ENCODE assay signal across 12 mouse cellular contexts in the genomic region with DNA sequence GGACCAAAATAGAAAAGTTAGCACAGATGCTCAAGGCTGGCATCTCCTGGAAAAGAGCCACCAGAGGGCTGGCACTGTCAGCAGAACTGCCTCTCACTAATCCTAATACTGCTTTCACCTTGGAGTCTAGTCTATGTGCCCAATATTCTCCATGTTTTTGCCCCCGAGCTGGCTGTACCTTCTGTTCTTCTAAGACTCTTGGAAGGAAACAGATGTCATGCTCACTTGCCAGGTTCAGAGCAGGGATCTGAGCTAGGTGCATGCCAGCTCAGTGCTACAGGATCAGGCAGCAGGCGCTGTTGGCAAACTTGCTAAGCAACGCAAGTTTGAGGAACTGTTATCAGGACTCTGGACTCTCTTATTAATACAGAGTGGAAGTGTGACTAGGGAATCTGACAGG.
DNase-seq lines count a peak whose midpoint lies in the region; ATAC-seq and TF ChIP-seq lines count a peak whose summit lies in the region.
"Had no signal": no experiment of that assay in that cellular context is flagged by ENCODE, and none has a peak within 500 bp of the region (broad histone marks: within the 10 kb centered on the region; RNA-seq: fewer than 3 reads in every experiment).

No protein-coding gene starts in this region.

- H3K4me1 ChIP-seq in kidney, embryonic 15.5 days = no peaks in the 10 kb centered on the region
- H3K4me1 ChIP-seq: heart, embryonic 12.5 days; limb, embryonic 13.5 days had no signal

- no peak overlapping the region for H3K27ac ChIP-seq in kidney, embryonic 15.5 days
- H3K27ac ChIP-seq: limb, embryonic 13.5 days had no signal

- H3K27me3 ChIP-seq in kidney, embryonic 15.5 days = no peaks in the 10 kb centered on the region
- H3K27me3 ChIP-seq: heart, embryonic 12.5 days; limb, embryonic 13.5 days had no signal

- ATAC-seq in cerebellum, adult (ENCODE audit: insufficient number of reproducible peaks, low FRiP score, low TSS enrichment) = peak; percentile 91
- peak; percentile 78 for ATAC-seq in frontal cortex, adult (ENCODE audit: low TSS enrichment)
- no peak for ATAC-seq in kidney, embryonic 15.5 days (replicated peaks; ENCODE audit: low FRiP score)
- ATAC-seq: intestine, postnatal 0 days had no signal

- no peaks in the 10 kb centered on the region for H3K36me3 ChIP-seq in kidney, embryonic 15.5 days
- H3K36me3 ChIP-seq: heart, embryonic 12.5 days; limb, embryonic 13.5 days had no signal

- H3K4me2 ChIP-seq in kidney, embryonic 15.5 days = no peak overlapping the region
- H3K4me2 ChIP-seq: heart, embryonic 12.5 days; limb, embryonic 13.5 days had no signal

- H3K9ac ChIP-seq in kidney, embryonic 15.5 days = no peak overlapping the region
- H3K9ac ChIP-seq: heart, embryonic 12.5 days; limb, embryonic 13.5 days had no signal

- intact Hi-C loops in left cerebral cortex, postnatal 14 days (cut with DNase I) = no loop called here

- DNase-seq in brain, embryonic 14.5 days (ENCODE audit: low read depth) = peak; percentile 89
- peak; percentile 16 to 44 for DNase-seq in left cerebral cortex, postnatal 14 days (ENCODE audit: low spot score in 2 of 2)
- DNase-seq in urinary bladder, postnatal 10 days (ENCODE audit: low spot score) = no peak
- DNase-seq in embryo, embryonic 10 days (ENCODE audit: low spot score) = no peak
- DNase-seq: adrenal gland, postnatal 10 days; lung, postnatal 10 days had no signal

- TF ChIP-seq CTCF in brain, embryonic 14.5 days (IDR thresholded peaks at IDR 0.05; ENCODE audit: borderline replicate concordance, extremely low read depth, insufficient read depth, insufficient read length) = no peak

- 82% methylated on average over 3 of the region's 3 CpGs for WGBS in kidney, embryonic 15.5 days

- no peak for TF ChIP-seq POLR2A in brain, embryonic 14.5 days (IDR thresholded peaks at IDR 0.05; ENCODE audit: borderline replicate concordance, extremely low read depth, insufficient read depth, insufficient read length, poor library complexity, severe bottlenecking)

- H3K9me3 ChIP-seq in kidney, embryonic 15.5 days (replicated peaks) = no peaks in the 10 kb centered on the region
- H3K9me3 ChIP-seq: heart, embryonic 12.5 days; limb, embryonic 13.5 days had no signal

- no peak overlapping the region for H3K4me3 ChIP-seq in kidney, embryonic 15.5 days (replicated peaks)
- H3K4me3 ChIP-seq: heart, embryonic 12.5 days; limb, embryonic 13.5 days had no signal

Comparison
In these comparisons a context has a peak if more than half of its experiments do, and no peak if none do; other contexts are left out.
1. DNase-seq: peak in brain, embryonic 14.5 days (single experiment) and left cerebral cortex, postnatal 14 days (2 of 2); none in urinary bladder, postnatal 10 days (single experiment) and embryo, embryonic 10 days (single experiment).